Mouse (Mus musculus) myocyte (in vitro differentiated cells): ENCODE measurements around the gene Spata33.

ENCODE experiments used
- POLR2A ChIP-seq: IDR thresholded peaks from one replicate; pipeline ENCODE4 v1.6.1; 2011; ENCODE audit warnings: low read depth, mild to moderate bottlenecking, control low read depth, moderate library complexity; ENCODE audit not compliant: insufficient read length
- POLR2AphosphoS2 ChIP-seq: IDR thresholded peaks from one replicate; pipeline ENCODE4 v1.6.1; 2011; ENCODE audit warnings: low read depth, control low read depth; ENCODE audit not compliant: insufficient read length
- USF1 ChIP-seq: IDR thresholded peaks from one replicate; pipeline ENCODE4 v1.6.1; 2011; ENCODE audit warnings: low read depth, mild to moderate bottlenecking, control low read depth, moderate library complexity

DNA sequence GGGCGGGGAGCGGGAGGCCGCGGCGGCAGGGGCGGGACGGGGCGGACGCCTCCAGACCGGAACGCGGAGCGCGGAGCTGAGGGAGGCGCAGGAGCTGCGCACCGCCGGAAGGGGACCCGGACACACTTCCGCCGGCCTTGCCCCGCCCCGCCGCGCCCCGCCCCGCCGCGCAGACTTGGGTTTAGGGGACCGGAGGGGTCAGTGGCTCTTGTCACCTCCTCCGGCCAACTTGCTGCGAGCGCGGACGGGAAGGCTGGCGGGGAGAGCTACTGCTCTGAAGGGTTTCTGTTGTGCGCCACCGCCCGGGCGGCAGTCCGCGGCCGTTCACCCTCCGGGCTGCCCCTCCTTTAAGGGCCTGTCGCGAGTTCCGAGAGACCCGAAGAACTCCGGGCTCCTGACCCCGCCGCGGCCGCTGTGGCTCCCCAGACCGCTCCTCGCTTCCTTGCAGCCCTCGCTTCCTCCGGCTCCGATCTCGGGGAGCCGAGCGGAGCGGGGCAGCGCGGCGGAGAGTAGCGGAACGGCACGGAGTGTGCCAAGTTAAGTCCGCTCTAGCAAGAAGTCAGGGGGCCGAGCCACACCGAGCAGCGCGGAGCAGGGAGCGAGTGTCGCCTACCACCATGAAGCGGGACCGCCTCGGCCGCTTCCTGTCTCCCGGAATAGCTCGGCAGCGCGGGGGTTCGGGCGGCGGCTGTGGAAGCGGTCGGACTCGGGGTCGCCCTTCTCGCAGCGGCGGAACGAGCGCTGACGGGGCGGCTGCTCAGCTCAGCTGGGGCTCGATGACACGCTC lies 41.7 kb downstream of the Spata33 start, which contains the start of the genes Zfp276 and Vps9d1:
- peak; percentile 71 for TF ChIP-seq POLR2A
- no peak for TF ChIP-seq USF1
- TF ChIP-seq POLR2AphosphoS2, result peak; percentile 58
